ENCODE assay signal across 32 mouse cellular contexts in the genomic region with DNA sequence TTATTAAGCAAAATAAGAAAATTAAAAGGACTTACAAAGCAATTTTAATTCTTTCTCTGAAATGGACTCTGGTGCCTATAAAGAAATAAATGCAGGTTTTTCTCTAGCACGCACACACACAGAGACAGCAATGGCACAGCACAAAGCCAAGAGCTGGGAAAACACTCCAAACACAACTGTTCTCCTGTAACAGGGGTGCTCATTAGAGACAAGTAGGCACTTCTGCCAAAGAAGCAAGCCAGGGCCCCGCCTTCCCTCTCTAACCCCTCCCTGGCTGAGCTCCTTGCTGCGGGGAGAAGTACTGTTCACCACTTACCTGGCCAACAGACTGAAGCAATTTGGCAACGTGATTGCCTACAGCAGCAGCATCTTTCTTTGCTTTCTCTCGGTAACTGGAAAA. TPM values are rescaled to one million over a fixed set of nuclear protein-coding genes. Genes with fewer than 3 reads are reported as not detected.
A peak's percentile ranks its signal among the peaks of the same experiment; 100 is the strongest.
DNase-seq lines count a peak whose midpoint lies in the region; ATAC-seq and TF ChIP-seq lines count a peak whose summit lies in the region.
"Had no signal": no experiment of that assay in that cellular context is flagged by ENCODE, and none has a peak within 500 bp of the region (broad histone marks: within the 10 kb centered on the region; RNA-seq: fewer than 3 reads in every experiment).

No protein-coding gene starts in this region.

- peaks cover 71% of the 10 kb centered on the region for H3K36me3 ChIP-seq in forebrain, embryonic 14.5 days (ENCODE audit: control insufficient read depth, insufficient read depth, low read length)
- H3K36me3 ChIP-seq in forebrain, embryonic 13.5 days (ENCODE audit: poor library complexity, severe bottlenecking), result peaks cover 74% of the 10 kb centered on the region
- H3K36me3 ChIP-seq in liver, postnatal 0 days (replicated peaks; ENCODE audit: insufficient read depth, low read length), result peaks cover 27% of the 10 kb centered on the region

- H3K4me3 ChIP-seq in forebrain, embryonic 14.5 days (ENCODE audit: low read depth, low read length), result no peak overlapping the region
- H3K4me3 ChIP-seq in forebrain, embryonic 13.5 days, result no peak overlapping the region
- no peak overlapping the region for H3K4me3 ChIP-seq in liver, postnatal 0 days (ENCODE audit: low read depth, low read length)
- H3K4me3 ChIP-seq: erythroblast, embryonic 14.5 days; gastrocnemius, adult 2 months; hindbrain, embryonic 12.5 days; intestine, embryonic 15.5 days; limb, embryonic 10.5 days; limb, embryonic 15.5 days; liver, embryonic 13.5 days; lung, embryonic 15.5 days; megakaryocyte, embryonic 14.5 days; midbrain, embryonic 13.5 days had no signal

- 67% methylated on average over 5 of the region's 5 CpGs for WGBS in forebrain, embryonic 14.5 days
- 78% methylated on average over 5 of the region's 5 CpGs for WGBS in forebrain, embryonic 13.5 days
- 83% methylated on average over 5 of the region's 5 CpGs for WGBS in liver, postnatal 0 days (ENCODE audit: insufficient replicate concordance)

- H3K4me1 ChIP-seq in forebrain, embryonic 14.5 days (ENCODE audit: control insufficient read depth, insufficient read depth, low read length), result no peaks in the 10 kb centered on the region
- H3K4me1 ChIP-seq in forebrain, embryonic 13.5 days, result no peaks in the 10 kb centered on the region
- H3K4me1 ChIP-seq in liver, postnatal 0 days (ENCODE audit: insufficient read depth), result no peaks in the 10 kb centered on the region
- H3K4me1 ChIP-seq: hindbrain, embryonic 12.5 days; intestine, embryonic 15.5 days; limb, embryonic 10.5 days; limb, embryonic 15.5 days; liver, embryonic 13.5 days; lung, embryonic 15.5 days; midbrain, embryonic 13.5 days had no signal

- 0 out of 2 replicates have a peak, but pooled peaks have one; percentile 26 for ATAC-seq in forebrain, embryonic 14.5 days
- no peak; the same call in 1 of the 2 replicates for ATAC-seq in forebrain, embryonic 13.5 days
- ATAC-seq in liver, postnatal 0 days, result no peak
- ATAC-seq: hindbrain, postnatal 0 days; intestine, embryonic 15.5 days; midbrain, embryonic 13.5 days had no signal

- H3K27me3 ChIP-seq in forebrain, embryonic 14.5 days (replicated peaks; ENCODE audit: control insufficient read depth, insufficient read depth, low read length), result no peaks in the 10 kb centered on the region
- no peaks in the 10 kb centered on the region for H3K27me3 ChIP-seq in forebrain, embryonic 13.5 days
- no peaks in the 10 kb centered on the region for H3K27me3 ChIP-seq in liver, postnatal 0 days (ENCODE audit: insufficient read depth, low read length)
- H3K27me3 ChIP-seq: CH12.LX; hindbrain, embryonic 12.5 days; intestine, embryonic 15.5 days; limb, embryonic 15.5 days; liver, embryonic 13.5 days; lung, embryonic 15.5 days; megakaryocyte, embryonic 14.5 days; midbrain, embryonic 13.5 days had no signal

- no peak for TF ChIP-seq EP300 in liver, postnatal 0 days (IDR thresholded peaks at IDR 0.05; ENCODE audit: low read depth)

- peak; percentile 42 for DNase-seq in cerebellum, adult 11-12 months
- no peak for DNase-seq in cerebellum, postnatal 4 days (ENCODE audit: low spot score in 2 of 2)
- DNase-seq in forebrain, embryonic 14.5 days (ENCODE audit: low spot score), result peak; percentile 38
- peak; percentile 60 for DNase-seq in lung, postnatal 10 days
- no peak for DNase-seq in liver, postnatal 0 days
- DNase-seq in kidney, adult 9 months, result no peak
- DNase-seq in adrenal gland, postnatal 4 days (ENCODE audit: low spot score in 2 of 2), result no peak
- DNase-seq: adrenal gland, postnatal 10 days; gastrocnemius, adult 2 months; gastrocnemius, postnatal 36 days; heart, adult 18-20 months; heart, postnatal 36 days; kidney, adult 2 months; layer of hippocampus, adult 9-11 months; liver, embryonic 13.5 days; thymus, adult 2 months; thymus, postnatal 36 days had no signal

- no peak overlapping the region for H3K4me2 ChIP-seq in forebrain, embryonic 14.5 days (ENCODE audit: low read length)
- no peak overlapping the region for H3K4me2 ChIP-seq in forebrain, embryonic 13.5 days
- no peak overlapping the region for H3K4me2 ChIP-seq in liver, postnatal 0 days (ENCODE audit: low read depth, low read length)
- H3K4me2 ChIP-seq: heart, embryonic 11.5 days; hindbrain, embryonic 12.5 days; intestine, embryonic 15.5 days; limb, embryonic 15.5 days; liver, embryonic 13.5 days; lung, embryonic 15.5 days; midbrain, embryonic 13.5 days had no signal

- no peak overlapping the region for H3K9ac ChIP-seq in forebrain, embryonic 14.5 days (ENCODE audit: low read length)
- H3K9ac ChIP-seq in forebrain, embryonic 13.5 days, result no peak overlapping the region
- H3K9ac ChIP-seq in liver, postnatal 0 days (replicated peaks), result no peak overlapping the region
- H3K9ac ChIP-seq: hindbrain, embryonic 12.5 days; intestine, embryonic 15.5 days; limb, embryonic 15.5 days; liver, embryonic 13.5 days; lung, embryonic 15.5 days; midbrain, embryonic 13.5 days had no signal

- no peak for TF ChIP-seq CTCF in liver, postnatal 0 days (IDR thresholded peaks at IDR 0.05; ENCODE audit: low read depth)

- no peaks in the 10 kb centered on the region for H3K9me3 ChIP-seq in forebrain, embryonic 14.5 days (replicated peaks; ENCODE audit: control insufficient read depth, low read length)
- no peaks in the 10 kb centered on the region for H3K9me3 ChIP-seq in forebrain, embryonic 13.5 days (replicated peaks)
- no peaks in the 10 kb centered on the region for H3K9me3 ChIP-seq in liver, postnatal 0 days (ENCODE audit: low read length)
- H3K9me3 ChIP-seq: hindbrain, embryonic 12.5 days; intestine, embryonic 15.5 days; limb, embryonic 10.5 days; limb, embryonic 15.5 days; liver, embryonic 13.5 days; lung, embryonic 15.5 days; megakaryocyte, embryonic 14.5 days; midbrain, embryonic 13.5 days had no signal

- H3K27ac ChIP-seq in forebrain, embryonic 14.5 days (ENCODE audit: low read depth, low read length), result no peak overlapping the region
- no peak overlapping the region for H3K27ac ChIP-seq in forebrain, embryonic 13.5 days
- no peak overlapping the region for H3K27ac ChIP-seq in liver, postnatal 0 days (ENCODE audit: low read depth)
- H3K27ac ChIP-seq: gastrocnemius, adult 2 months; hindbrain, embryonic 12.5 days; hindbrain, postnatal 0 days; intestine, embryonic 15.5 days; kidney, postnatal 0 days; limb, embryonic 10.5 days; limb, embryonic 15.5 days; liver, embryonic 13.5 days; lung, embryonic 15.5 days; midbrain, embryonic 13.5 days had no signal

RNA-seq across cellular contexts. Expression of a gene that starts 8.2 kb away (rescaled TPM):
- polyA plus RNA-seq in forebrain, embryonic 14.5 days (2014; fragmentation: Nextera tagmentation; extraction: Ambion mirVana), result 0.12 and 0.15 TPM in 2 replicates
- polyA plus RNA-seq in forebrain, embryonic 13.5 days (2015; fragmentation: Nextera tagmentation; extraction: Ambion mirVana), result 0.08 and 0.14 TPM in 2 replicates
- 0.05 and 0.06 TPM in 2 replicates for polyA plus RNA-seq in liver, postnatal 0 days (2015; fragmentation: Nextera tagmentation; extraction: Ambion mirVana)
- under 1 TPM; 0.11 to 0.39 TPM for total RNA-seq in adrenal gland, postnatal 4 days (2021)
- total RNA-seq: CH12.LX; common myeloid progenitor, adult 5-6 weeks; gastrocnemius, adult 2 months; gastrocnemius, postnatal 36 days; heart, adult 18-20 months; heart, postnatal 36 days had no signal
- polyA plus RNA-seq: C2C12; erythroblast, embryonic 14.5 days; kidney, adult 2 months had no signal

RNA-seq across cellular contexts. Expression of a gene that starts 16.6 kb away (rescaled TPM):
- 130 and 135 TPM in 2 replicates for polyA plus RNA-seq in forebrain, embryonic 14.5 days (2014; fragmentation: Nextera tagmentation; extraction: Ambion mirVana)
- polyA plus RNA-seq in forebrain, embryonic 13.5 days (2015; fragmentation: Nextera tagmentation; extraction: Ambion mirVana), result 113 and 115 TPM in 2 replicates
- 24.3 and 24.4 TPM in 2 replicates for polyA plus RNA-seq in liver, postnatal 0 days (2015; fragmentation: Nextera tagmentation; extraction: Ambion mirVana)
- 10 to 100 TPM; 39.6 to 48.0 TPM for total RNA-seq in adrenal gland, postnatal 4 days (2021)

RNA-seq across cellular contexts. Expression of a gene that starts 16.6 kb away (rescaled TPM):
- 1.1 and 1.2 TPM in 2 replicates for polyA plus RNA-seq in forebrain, embryonic 14.5 days (2014; fragmentation: Nextera tagmentation; extraction: Ambion mirVana)
- polyA plus RNA-seq in forebrain, embryonic 13.5 days (2015; fragmentation: Nextera tagmentation; extraction: Ambion mirVana), result 1.6 and 1.7 TPM in 2 replicates
- 2.1 and 3.5 TPM in 2 replicates for polyA plus RNA-seq in liver, postnatal 0 days (2015; fragmentation: Nextera tagmentation; extraction: Ambion mirVana)
- 1 to 10 TPM; 1.7 to 2.0 TPM for total RNA-seq in adrenal gland, postnatal 4 days (2021)
- polyA plus RNA-seq: erythroblast, embryonic 14.5 days had no signal

Comparison
In these comparisons a context has a peak if more than half of its experiments do, and no peak if none do; other contexts are left out.
1. DNase-seq: peak in cerebellum, adult 11-12 months (single experiment), forebrain, embryonic 14.5 days (single experiment) and lung, postnatal 10 days (single experiment); none in cerebellum, postnatal 4 days (0 of 2), liver, postnatal 0 days (single experiment), kidney, adult 9 months (single experiment) and adrenal gland, postnatal 4 days (0 of 2).